Mouse (Mus musculus) limb, embryonic 14.5 days (tissue): ENCODE data around the gene Ctnna2. TPM values are rescaled to one million over a fixed set of nuclear protein-coding genes. Genes with fewer than 3 reads are reported as not detected.

ENCODE experiments used
- ATAC-seq: fragments of 200-750 bp; cut with Nextera tagmentation; 2 replicates; pipeline ENCODE4 v1.8.0; 2017; ENCODE audit warnings: low read depth, moderate number of reproducible peaks, moderate TSS enrichment; ENCODE audit not compliant: low FRiP score
- DNase-seq: peaks from one replicate; pipeline ENCODE4 v3.0.0-alpha.2; 2015; ENCODE audit warnings: low spot score
- H3K27ac ChIP-seq: fragments of 300-500 bp; sonication (generic); replicated peaks from 2 replicates; pipeline ENCODE4 v1.5.1; 2014; ENCODE audit warnings: low read depth, mild to moderate bottlenecking, low read length, moderate library complexity, mixed read lengths
- H3K27me3 ChIP-seq: fragments of 300-500 bp; sonication (generic); 2 replicates; pipeline ENCODE4 v1.6.1; 2014; ENCODE audit warnings: low read length, mixed read lengths; ENCODE audit not compliant: control insufficient read depth, insufficient read depth
- H3K36me3 ChIP-seq: fragments of 300-500 bp; sonication (generic); 2 replicates; pipeline ENCODE4 v1.6.1; 2014; ENCODE audit warnings: mild to moderate bottlenecking, low read length, moderate library complexity, mixed read lengths; ENCODE audit not compliant: control insufficient read depth, insufficient read depth
- H3K4me1 ChIP-seq: fragments of 300-500 bp; sonication (generic); 2 replicates; pipeline ENCODE4 v1.6.1; 2014; ENCODE audit warnings: antibody characterized with exemption, low read length, mixed read lengths; ENCODE audit not compliant: control insufficient read depth, insufficient read depth
- H3K4me2 ChIP-seq: fragments of 300-500 bp; sonication (generic); replicated peaks from 2 replicates; pipeline ENCODE4 v1.6.1; 2014; ENCODE audit warnings: low read depth, mild to moderate bottlenecking, low read length, moderate library complexity; ENCODE audit not compliant: severe bottlenecking
- H3K4me3 ChIP-seq: fragments of 300-500 bp; sonication (generic); replicated peaks from 2 replicates; pipeline ENCODE4 v1.5.1; 2014; ENCODE audit warnings: low read length
- H3K9ac ChIP-seq: fragments of 300-500 bp; sonication (generic); 2 replicates; pipeline ENCODE4 v1.6.1; 2014; ENCODE audit warnings: mild to moderate bottlenecking, low read depth, low read length, moderate library complexity; ENCODE audit not compliant: severe bottlenecking
- H3K9me3 ChIP-seq: fragments of 300-500 bp; sonication (generic); 2 replicates; pipeline ENCODE4 v1.6.1; 2016; ENCODE audit warnings: low read length; ENCODE audit not compliant: control insufficient read depth
- POLR2A ChIP-seq: fragments of 200-500 bp; IDR thresholded peaks from 2 replicates; pipeline ENCODE4 v1.8.0; 2012; ENCODE audit warnings: inconsistent platforms, mild to moderate bottlenecking, moderate library complexity, borderline replicate concordance; ENCODE audit not compliant: insufficient read depth, insufficient read length; ENCODE audit errors: extremely low read depth
- WGBS: fragments of 180-500 bp; shearing (Covaris S2); extraction: QIAGEN DNeasy Blood & Tissue Kit; methylation state at CpG from one replicate; pipeline ENCODE4 v1.1.7; 2014; 5-methylcytosine and 5-hydroxymethylcytosine counted together
- polyA plus RNA-seq, 2 experiments: library from polyadenylated mRNA; depleted of rRNA in 1 of 2; stranded (reverse) in 1 of 2; unstranded in 1 of 2; fragments of >200 nt; fragmentation: Nextera tagmentation in 1 of 2; extraction: Ambion mirVana in 1 of 2; gene quantifications; 2 replicates each; pipeline versions ENCODE4 v1.2.1 to v1.2.3; 2012 to 2014

The Ctnna2 gene
- polyA plus RNA-seq, 2 experiments = 1.7 to 2.7 TPM

DNA sequence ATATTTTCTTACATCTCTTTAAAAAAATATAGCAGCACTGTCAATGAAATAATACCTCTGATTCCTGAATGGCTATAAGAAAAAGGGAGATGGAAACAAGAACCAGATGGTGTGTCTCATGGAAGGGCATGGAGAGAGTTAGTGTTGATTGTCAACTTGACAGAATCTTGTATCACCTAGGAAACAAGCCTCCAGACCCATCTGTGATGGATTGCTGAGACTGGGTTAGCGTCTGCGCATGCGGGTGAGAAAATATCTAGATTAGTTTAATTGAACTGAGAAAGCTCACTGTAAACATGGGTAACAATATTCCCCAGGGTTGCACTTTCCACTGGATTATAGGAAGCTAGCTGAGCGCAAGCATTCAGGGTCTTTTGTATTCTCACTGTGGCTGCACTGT is 994.7 kb downstream of the Ctnna2 start:
- no peaks in the 10 kb centered on the region for H3K9me3 ChIP-seq
- no peak for TF ChIP-seq POLR2A

DNA sequence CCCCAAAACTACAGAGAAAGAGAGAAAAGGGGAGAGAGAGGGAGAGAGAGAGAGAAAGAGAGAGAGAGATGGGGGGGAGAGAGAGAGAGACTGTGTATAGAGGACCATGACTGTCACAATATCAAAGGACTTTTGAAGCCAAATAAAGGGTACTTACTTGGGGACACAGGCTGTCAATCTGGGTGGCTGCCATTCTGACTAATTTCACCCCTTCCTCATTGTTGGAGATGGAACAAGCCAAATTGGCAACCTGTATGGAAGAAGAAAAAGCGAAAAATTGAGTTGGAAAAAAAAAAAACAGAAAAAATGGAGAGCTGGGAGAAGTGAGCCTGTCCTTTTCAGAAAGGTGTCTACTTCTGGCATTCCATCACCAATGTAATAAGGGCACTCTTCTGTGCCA is 997.8 kb downstream of the Ctnna2 start:
- Histone ChIP-seq H3K27me3 (no peaks in the 10 kb centered on the region), H3K9ac (no peak overlapping the region), H3K36me3 (no peaks in the 10 kb centered on the region), H3K4me3 (no peak overlapping the region), H3K4me1 (peaks cover 2% of the 10 kb centered on the region; the same call in 1 of the 2 replicates), H3K9me3 (no peaks in the 10 kb centered on the region), H3K27ac (no peak overlapping the region), H3K4me2 (no peak overlapping the region)
- no peak for DNase-seq
- TF ChIP-seq POLR2A = no peak
- no peak for ATAC-seq
- 91% methylated on average over 1 of the region's 1 CpGs for whole genome bisulfite sequencing

More for the DNA sequence above, 994.7 kb downstream of the Ctnna2 start:
- no peak overlapping the region for H3K4me3 ChIP-seq
- H3K4me2 ChIP-seq = no peak overlapping the region
- H3K27me3 ChIP-seq = no peaks in the 10 kb centered on the region
- no peaks in the 10 kb centered on the region for H3K4me1 ChIP-seq
- H3K27ac ChIP-seq = no peak overlapping the region
- no peak for DNase-seq
- H3K9ac ChIP-seq = no peak overlapping the region
- H3K36me3 ChIP-seq = no peaks in the 10 kb centered on the region
- 60% methylated on average over 4 of the region's 4 CpGs for WGBS
- ATAC-seq = no peak

DNA sequence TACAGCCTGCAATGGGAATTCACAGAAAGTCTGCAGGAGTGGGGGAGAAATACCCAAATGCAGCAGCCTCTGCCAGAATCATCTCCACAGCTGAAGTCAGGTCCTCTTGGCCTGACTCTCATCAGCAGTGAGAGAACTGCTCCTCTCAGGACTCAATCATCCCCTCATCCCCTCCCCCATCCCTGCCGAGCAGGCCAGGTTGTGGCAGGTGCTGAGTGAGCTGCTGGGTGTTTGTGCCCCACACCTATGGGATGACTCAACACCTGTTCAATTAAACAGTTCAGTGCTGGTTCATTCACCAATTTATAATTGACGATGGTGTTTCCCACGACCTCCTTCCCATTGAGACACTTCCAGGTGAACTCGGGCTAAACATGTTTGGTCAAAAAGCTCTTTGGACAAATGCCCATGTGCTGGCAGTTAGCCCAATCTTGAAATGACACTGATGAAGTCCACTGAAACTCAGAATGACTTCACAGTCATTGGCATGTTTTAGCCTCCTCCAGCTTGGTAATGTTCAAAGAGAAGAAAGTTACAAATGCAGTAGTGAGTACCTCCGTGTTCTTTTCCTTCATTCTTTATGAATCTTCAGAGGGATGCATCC is 1000.1 kb downstream of the Ctnna2 start:
- no peak for TF ChIP-seq POLR2A
- H3K36me3 ChIP-seq = no peaks in the 10 kb centered on the region
- DNase-seq (no peak), ATAC-seq (no peak)
- H3K9ac ChIP-seq = no peak overlapping the region
- no peak overlapping the region for H3K4me2 ChIP-seq
- no peak overlapping the region for H3K4me3 ChIP-seq
- H3K4me1 ChIP-seq = peaks cover 4% of the 10 kb centered on the region; the same call in 1 of the 2 replicates
- H3K9me3 ChIP-seq = no peaks in the 10 kb centered on the region
- H3K27ac ChIP-seq = no peak overlapping the region
- H3K27me3 ChIP-seq = no peaks in the 10 kb centered on the region
- WGBS = 66% methylated on average over 5 of the region's 5 CpGs

DNA sequence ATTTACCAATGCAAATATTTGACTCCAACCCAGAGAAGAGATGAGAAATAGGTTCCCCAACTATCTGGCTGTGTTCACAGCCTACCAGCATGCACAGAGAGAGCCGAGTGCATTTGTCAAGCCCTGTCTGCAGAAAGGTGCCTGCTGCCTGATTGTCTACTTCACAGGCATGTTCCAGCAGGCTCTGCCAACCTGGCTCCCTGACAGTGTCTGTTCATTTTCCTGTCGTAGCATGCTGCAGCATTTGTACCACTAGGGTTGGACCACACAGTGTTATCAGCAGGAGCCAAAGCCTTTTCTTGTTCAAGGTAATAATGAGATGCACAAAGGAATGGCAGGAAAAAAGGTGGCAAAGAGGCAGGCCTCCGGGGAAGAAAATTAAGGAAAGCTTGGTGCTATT is 1001.7 kb downstream of the Ctnna2 start:
- Histone ChIP-seq H3K4me1 (peaks cover 4% of the 10 kb centered on the region; the same call in 1 of the 2 replicates), H3K36me3 (no peaks in the 10 kb centered on the region), H3K4me3 (no peak overlapping the region), H3K27me3 (no peaks in the 10 kb centered on the region), H3K4me2 (no peak overlapping the region), H3K27ac (no peak overlapping the region), H3K9ac (no peak overlapping the region), H3K9me3 (no peaks in the 10 kb centered on the region)
- 25% methylated on average over 3 of the region's 3 CpGs for WGBS
- no peak for ATAC-seq
- peak; percentile 7 for DNase-seq
- no peak for TF ChIP-seq POLR2A

DNA sequence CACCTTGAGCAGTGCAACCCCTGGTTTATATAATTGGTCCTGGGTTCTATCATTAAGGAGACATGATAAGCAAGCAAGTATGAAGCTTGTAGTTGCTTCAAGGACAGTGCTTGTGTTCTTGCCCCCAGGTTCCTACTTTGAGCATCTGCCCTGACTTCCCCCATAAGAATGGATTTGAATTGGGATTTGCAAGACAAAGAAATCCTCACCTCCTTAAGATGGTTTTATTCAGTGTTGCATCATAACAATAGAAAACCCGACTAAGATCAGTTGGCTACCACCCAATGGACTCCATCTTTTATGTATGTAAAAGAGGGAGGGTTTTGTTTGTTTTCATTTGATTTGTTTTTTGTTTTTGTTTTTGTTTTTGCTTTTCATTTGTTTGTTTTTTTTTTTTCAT is 1005.2 kb downstream of the Ctnna2 start:
- no peaks in the 10 kb centered on the region for H3K36me3 ChIP-seq
- H3K9ac ChIP-seq = no peak overlapping the region
- H3K4me3 ChIP-seq = no peak overlapping the region
- no peaks in the 10 kb centered on the region for H3K9me3 ChIP-seq
- H3K4me2 ChIP-seq = no peak overlapping the region
- DNase-seq = no peak
- H3K4me1 ChIP-seq = peaks cover 4% of the 10 kb centered on the region; the same call in 1 of the 2 replicates
- 87% methylated on average over 1 of the region's 1 CpGs for WGBS
- H3K27me3 ChIP-seq = no peaks in the 10 kb centered on the region
- no peak overlapping the region for H3K27ac ChIP-seq
- no peak for TF ChIP-seq POLR2A
- no peak for ATAC-seq
